Mouse (Mus musculus) adrenal gland (tissue): Measurements from ENCODE around the gene Unk.
"Not testable (repeated sequence)": the region's sequence is repeated elsewhere in the genome, so short reads cannot be mapped to it uniquely, and the experiment has no call there.

Experiments used
- intact Hi-C: fragments of 180-260 bp; cut with DNase I; formaldehyde crosslinking; loops from one replicate; pipeline ENCODE4 v1.15.1; 2025

Gene Unk

DNA sequence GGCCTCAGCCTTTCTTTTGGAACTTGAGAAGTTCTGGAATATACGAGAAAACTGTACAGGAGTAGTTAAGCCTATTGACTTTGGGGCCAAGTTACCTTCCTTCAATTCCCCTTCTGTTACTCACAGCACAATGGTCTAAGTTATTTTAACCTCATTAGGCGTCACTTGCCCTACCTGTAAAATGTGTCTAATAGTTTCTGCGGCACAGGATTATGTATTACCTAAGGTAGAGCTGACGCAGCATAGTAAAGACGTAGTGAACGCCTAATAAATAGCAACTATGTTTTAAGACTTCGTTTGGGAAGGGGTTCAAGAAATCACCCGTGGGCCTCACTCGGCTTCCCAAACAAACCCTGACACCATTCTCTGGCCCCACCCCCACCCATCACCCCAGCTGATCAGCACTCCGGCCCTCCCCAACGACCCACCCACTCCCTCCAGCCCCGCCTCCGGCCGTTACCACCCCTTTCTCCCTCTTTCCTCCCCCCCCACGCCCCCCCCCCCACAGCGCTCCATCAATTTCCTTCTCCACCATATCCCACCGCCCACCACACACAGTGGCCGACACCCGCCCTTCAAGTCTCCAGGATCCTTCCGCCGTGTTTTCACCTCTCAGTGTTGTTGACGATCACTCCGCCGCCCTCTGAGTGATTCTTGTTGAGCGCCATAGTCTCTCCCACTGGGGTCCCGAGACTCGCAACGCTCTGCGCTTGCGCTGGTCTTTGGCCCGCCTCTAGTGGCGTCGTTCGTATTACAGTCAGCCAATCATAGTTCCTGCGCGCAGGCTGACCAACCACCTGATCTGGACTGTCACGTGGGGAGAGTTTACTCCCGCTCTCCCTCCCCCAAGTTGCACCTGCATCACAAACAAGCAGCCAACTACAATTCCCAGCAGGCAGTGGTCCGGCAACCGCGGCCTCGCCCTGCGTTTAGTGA, 56.4 kb downstream of the Unk start, which contains the start of gene Wbp2:
Gene Wbp2, minus strand, starts transcription at position 738 of the 936 bp plus-strand sequence.
- intact Hi-C loops, result loop anchor here (5.0 kb wide), 1 partner anchor 41 kb away; the partner anchor contains the start of gene Trim47

DNA sequence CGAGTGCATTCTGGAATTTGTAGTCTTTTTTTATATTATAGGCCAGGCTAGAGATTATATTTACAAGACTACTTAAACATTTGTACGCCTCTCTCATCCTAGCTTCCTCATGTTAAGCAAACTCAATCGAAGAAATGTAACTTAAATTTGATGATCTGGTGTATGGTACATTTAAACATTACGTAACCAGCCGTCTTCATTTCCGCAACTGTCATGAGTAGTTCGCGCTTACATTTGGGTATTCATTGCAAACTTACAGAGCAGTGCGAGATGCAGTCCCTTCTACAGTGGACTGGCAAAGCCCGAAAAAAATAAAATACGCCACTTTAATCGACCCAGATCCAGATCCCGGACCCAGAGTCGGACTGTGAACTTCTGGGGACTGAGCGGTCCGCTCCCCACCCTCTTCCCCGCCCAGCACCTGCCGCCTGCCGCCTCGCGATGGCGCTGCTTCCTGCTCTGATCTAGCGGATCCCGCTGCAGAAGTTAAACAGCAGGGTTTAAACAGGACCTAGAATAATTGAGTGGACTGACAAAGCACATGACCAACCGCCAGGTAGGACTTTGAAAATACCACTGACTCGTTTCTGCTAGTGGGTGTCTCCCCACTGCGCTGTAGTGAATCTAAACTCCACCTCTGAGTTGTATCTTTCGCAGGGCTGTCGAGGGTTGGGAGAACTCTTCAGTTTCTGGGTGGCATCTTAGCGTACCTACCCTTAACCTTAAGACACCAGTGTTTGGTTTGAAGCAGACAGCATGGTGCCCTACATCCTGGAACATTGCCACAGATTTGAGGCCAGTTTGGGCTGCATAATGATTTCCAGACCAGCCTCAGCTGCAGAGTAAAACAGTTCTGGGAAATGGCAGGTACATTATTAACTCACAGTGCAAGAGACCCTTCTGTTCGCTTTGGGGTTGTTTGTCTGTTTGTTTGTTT, 57.3 kb downstream of the Unk start:
- intact Hi-C loops, result loop anchor here (5.0 kb wide), 1 partner anchor 40 kb away; the partner anchor contains the start of gene Trim47

DNA sequence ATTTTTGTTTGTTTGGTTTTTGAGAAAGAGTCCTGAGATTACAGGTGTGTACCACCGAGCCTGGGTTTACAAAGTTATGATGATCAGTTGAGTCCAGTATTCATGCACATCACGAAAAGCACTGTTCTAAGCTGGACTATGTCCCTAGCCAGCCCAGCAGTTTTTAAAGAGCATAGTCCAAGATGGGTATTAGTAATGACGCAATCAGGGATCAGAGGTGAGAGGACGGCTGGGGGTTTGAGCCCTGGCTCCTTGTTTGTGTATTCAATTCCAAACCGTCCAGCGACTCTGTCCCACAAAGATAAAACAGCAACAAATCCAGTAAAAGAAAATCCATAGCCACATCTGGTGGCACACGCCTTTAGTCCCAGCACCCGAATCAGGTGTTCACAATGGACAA, 58.1 kb downstream of the Unk start:
- intact Hi-C loops, result loop anchor here (5.0 kb wide), 1 partner anchor 39 kb away; the partner anchor contains the start of gene Trim47

DNA sequence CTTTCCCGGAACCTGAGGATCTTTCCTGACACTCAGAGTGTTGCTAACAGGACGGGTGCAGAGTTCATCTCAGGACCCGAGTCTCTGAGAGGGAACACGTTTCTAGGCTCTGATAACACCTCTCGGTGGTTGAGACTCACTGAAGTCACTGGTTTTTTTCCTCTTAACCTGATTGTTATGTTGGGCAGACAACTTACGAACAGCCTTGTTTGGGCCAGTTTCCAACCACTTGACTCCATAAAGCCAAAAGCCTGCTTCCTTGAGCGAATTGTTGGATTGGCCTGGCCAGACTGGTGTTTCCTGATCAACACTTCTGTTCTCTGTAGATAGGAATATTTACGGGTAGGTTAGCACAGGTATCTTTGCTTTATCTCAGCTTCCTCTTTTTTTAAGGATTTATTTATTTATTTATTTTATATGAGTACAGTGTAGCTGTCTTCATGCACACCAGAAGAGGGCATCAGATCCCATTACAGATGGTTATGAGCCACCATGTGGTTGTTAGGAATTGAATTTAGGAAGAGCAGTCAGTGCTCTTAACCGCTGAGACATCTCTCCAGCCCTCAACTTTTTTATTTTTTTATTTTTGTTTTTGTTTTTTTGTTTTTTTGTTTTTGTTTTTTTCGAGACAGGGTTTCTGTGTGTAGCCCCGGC, 58.7 kb downstream of the Unk start:
- intact Hi-C loops, result loop anchor here (5.0 kb wide), 1 partner anchor 38 kb away; the partner anchor contains the start of gene Trim47

DNA sequence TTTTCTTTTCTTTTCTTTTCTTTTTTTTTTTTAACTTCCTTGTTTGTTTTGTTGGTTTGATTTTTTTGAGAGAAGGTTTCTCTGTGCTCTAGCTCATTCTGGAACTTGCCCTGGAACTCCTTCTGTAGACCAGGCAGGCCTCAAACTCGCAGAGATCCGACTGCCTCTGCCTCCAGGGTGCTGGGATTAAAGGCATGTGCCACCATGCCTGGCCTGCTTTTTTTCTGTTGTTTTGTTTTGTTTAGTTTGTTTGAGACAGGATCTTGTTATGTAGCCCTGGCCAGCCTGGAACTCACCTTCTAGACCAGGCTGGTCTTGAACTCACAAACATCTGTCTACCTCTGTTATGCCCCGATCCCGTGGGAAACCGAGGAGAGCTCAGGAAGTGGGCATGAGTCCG, 59.4 kb downstream of the Unk start:
- intact Hi-C loops, result loop anchor here (5.0 kb wide), 1 partner anchor 38 kb away; the partner anchor contains the start of gene Trim47

DNA sequence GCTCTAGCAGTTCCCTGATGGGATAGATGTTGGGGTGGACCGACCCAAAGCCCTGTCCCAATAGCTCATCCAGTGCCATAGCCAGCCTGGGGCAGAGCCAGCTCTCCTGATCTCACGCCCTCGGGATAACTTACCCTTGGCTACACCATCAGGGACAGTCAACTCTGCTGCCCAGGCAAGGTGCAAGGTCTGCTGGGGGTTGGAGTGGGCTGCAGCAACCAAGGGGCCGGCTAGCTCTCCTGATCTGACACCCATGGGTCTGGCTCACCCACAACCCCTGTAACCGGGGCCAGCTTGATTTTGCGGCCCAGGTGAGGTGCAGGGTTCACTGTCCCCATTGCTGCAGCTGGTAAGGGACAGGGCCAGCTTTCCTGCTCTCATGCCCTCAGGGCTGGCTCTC, 61.5 kb downstream of the Unk start:
- intact Hi-C loops, result no loop called here

DNA sequence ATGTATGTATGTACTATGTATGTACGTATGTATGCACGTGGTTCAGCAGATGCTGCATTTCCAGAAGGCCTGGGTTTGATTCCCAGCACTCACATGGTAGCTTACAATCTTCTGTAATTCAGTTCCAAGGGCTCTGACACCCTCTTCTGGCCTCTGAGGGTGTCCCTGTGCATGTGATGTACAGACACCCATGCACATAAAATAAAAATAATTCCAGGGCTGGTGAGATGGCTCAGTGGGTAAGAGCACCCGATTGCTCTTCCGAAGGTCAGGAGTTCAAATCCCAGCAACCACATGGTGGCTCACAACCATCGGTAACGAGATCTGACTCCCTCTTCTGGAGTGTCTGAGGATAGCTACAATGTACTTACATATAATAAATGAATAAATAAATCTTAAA, 62.8 kb downstream of the Unk start:
- intact Hi-C loops, result not testable (repeated sequence)

DNA sequence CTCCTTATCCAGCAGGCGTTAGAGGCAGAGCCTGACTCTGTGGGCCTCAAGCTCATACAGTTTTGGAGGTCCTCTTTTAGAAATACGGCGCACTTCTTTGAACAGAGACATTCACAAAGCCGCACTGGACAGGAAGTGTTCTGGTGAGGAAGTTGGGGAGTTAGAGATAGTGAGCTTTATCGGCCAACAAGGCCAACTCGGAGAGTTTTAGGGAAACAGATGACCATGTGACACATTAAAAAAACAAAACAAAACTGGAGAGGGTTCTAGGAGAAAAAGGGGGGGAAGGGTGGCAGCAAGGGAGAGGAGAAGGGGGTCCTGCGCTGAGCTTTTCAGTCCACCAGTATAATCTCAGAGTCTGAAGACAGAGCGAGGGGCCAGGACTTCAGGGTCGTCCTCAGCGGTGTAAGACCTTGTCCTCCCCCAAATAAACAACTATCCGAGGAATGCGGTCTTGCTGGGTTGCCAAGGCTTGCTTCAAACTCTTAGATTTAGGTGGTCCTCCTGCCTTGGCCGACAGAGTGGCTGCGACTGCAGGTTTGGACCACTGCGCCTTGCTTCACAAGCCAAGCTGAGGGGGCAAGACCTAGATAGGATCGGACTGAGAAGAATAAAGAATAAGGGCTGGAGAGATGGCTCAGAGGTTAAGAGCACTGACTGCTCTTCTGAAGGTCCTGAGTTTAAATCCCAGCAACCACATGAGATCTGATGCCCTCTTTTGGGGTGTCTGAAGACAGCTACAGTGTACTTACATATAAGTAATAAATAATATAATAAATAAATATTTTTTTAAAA, 63.8 kb downstream of the Unk start:
- intact Hi-C loops, result no loop called here

DNA sequence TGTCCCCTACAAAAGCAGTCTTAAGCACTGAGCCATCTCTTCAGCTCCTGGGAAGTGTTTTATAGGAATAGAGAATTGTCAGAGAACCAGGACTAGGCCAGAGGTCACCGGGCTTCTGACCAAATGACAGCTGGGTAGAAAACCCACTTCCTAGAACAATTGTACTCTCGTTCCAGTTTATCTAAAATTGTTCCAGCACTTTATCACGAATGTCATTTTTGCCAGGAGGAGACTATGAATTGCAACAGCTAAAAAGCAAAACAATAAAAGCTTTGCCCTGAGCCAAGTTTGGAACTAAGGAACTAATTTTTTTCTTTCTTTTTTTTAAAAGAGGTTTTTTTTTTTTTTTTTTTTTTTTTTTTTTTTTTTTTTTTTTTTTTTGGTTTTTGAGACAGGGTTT, 65.5 kb downstream of the Unk start:
- intact Hi-C loops, result loop anchor here (5.0 kb wide), 1 partner anchor 37 kb away; the partner anchor contains the start of gene Trim65

DNA sequence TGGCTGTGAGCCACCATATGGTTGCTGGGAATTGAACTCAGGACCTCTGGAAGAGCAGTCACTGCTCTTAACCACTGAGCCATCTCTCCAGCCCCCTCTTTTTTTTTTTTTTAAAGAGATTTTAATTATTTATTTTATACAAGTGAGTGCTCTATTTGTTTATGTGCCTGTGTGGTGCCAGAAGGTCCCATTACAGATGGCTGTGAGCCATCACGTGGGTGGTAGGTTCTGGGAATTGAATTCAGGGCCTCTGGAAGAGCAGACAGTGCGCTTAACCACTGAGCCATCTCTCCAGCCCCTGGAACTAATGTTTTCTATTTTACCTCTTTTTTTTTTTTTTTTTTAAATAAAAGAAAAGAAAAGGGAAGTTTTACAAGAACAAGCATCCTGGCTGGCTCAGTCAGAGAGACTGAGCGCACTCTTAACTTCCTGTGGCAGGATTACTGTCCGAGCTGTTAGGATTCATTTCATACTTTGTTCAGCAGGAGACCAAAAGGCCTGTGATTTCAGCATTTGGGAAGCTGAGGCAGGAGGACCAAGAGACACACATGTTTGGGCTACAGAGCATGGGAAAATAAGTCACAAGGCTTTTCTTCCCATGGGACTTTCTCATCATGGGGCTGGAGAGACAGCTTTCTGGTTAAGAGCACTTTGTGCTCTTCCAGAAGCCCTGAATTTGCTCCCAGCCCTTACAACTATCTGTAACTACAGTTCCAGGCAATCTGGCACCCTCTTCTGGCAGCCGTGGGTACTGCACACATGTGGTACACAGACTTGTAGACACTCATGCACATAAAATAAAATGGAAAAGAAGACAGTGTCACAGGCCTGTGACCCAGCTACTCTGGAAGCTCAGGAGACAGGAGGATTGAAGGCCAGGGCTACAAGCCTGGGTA, 66.3 kb downstream of the Unk start:
- intact Hi-C loops, result loop anchor here (5.0 kb wide), 1 partner anchor 36 kb away; the partner anchor contains the start of gene Trim65

DNA sequence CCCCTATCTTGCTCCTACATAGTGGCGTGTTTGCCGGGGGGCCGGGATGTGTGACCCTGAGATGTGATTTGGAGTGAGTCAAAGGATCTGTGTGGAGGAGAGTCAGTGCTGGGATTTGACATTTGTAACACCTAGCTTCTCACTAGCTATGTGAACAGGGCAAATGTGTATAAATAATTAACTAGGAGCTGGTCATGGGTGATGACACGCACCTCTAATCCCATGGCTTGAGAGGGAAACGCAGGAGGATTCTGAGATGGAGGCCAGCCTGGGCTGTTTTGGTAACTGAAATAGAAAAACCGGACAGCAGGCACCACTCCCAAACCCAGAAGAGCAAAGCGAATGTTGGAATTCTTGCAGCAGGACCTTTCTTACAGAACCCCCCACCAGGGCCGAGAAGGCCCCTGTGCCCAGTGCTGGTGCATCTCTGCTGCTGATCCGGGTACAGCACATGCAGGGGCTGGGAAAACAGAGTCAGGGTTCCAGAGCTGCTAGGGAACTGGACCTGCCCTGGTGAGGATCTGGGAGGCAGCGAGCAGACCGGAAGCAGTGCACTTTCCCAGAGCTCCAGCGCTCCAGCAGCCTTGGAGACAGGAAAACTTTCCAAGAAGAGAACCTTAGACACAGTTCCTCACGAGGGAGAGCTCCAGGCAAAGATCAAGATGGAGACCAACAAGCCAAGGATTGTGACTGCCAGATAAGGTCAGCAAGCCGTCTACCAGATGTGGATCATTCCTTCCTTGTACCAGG, 68.8 kb downstream of the Unk start:
- intact Hi-C loops, result loop anchor here (5.0 kb wide), 1 partner anchor 33 kb away; the partner anchor contains the start of gene Trim65

DNA sequence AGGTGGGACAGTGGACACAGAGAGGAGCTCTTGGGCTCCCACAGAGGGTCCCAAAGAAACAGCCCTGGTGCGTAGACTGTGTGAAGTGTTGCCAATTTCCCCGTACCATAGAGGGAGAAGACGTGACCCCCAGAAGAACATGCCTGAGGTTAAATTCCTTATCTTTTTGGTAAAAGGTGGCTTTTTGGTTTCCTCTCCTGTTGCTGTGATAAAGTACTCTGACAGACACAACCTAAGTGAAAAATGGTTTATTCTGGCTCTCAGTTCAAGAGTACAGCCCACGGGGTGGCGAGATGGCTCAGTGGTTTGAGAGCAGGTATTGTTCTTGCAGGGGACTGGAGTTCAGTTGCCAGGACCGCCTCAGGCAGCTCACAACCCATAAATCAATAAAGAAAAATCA, 69.3 kb downstream of the Unk start:
- intact Hi-C loops, result loop anchor here (5.0 kb wide), 1 partner anchor 33 kb away; the partner anchor contains the start of gene Trim65

DNA sequence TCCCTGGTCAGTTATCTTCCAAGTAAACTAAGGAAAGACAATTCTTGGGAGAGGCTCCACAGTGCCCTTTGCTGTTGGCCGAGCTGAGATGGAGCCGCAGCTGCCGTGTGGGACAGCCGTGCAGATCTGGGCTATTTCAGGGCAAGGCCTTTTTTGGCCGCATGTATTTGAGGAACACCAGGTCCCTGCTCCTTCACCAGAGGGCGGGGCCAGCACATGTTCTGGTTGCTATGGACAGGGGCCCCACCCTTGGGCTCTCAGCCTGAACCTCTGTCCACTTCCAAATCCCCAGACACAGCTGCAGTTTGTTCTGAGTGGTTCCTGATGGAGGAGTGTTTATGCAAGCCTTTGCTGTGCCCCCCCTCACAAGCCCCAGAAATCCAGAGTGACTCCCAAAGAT, 70.3 kb downstream of the Unk start:
- intact Hi-C loops, result no loop called here

DNA sequence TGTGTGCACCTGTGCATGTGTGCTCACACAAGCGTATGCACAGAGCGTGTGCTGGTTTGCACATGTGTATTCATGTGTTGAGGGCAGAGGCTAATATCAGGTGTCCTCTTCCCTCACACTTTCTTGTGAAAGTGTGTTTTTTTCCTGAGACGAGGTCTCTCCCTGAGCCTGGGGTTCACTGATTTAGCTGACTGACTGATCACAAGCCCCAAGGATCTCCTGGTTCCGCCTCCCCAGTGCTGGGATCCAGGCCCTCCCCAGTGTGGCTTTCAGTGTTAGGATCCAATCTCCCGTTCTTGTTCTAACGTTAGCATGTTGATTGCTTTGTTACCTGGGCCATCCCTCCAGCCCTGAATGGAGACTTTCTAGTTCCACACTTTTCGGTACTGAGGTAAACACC, 70.7 kb downstream of the Unk start:
- intact Hi-C loops, result no loop called here

DNA sequence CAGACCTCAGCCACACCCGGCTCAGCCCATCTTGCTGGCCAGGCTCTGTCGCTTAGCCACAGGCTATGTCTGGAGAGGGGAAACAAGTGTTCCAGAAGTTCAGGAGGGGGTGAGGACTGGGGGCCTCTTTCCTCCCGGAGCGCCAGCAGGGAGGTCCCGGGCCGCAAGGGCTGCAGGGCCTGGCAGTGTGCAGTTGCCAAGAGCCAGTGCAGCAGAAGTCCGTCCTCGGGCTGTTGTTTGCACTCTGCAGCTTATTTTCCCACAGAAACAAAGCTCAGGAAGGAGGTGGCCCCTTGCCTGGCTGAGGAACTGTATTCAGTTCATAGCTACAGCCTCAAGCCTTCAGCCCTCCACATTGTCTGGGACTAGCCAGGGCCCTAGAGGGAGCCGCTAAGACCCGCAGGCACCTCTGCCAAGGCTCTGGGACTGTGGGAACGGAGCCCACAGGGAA, 71.8 kb downstream of the Unk start:
- intact Hi-C loops, result no loop called here

DNA sequence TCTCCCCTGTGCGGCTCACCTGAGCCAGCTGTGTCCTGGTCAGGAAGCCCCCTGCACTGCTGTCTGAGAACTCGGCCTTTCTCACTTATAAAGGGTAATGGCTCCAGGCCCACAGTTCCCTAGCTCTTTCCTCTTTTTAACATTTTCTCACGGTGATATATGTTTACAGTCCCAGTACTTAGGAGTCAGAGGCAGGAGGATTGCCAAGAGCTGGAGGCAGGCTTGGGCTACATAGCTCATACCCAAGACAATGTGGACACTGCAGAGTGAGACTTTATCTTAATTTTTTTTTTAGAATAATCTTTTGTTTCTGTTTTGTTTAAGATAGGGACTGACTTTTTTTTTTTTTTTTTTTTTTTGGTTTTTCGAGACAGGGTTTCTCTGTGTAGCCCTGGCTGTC, 72.3 kb downstream of the Unk start:
- intact Hi-C loops, result no loop called here

DNA sequence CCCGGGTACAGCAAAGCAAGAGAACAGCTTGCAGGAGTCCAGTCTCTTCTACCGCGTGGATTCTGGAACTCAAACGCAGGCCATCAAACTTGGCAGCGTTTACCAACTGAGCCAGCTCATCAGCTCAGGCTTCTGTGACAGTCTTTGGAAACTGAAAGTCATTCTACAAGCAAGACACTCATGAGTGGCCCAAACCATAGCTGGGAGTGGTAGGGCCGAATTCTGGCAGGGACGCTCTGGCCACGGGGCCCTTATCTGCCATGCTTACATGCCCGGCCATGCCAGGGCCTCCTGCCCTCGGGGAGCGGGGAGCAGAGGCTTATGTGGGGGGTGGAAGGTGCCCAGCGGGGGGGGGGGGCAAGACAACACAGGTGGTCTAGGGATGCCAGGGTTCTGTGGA, 73.5 kb downstream of the Unk start:
- intact Hi-C loops, result no loop called here

DNA sequence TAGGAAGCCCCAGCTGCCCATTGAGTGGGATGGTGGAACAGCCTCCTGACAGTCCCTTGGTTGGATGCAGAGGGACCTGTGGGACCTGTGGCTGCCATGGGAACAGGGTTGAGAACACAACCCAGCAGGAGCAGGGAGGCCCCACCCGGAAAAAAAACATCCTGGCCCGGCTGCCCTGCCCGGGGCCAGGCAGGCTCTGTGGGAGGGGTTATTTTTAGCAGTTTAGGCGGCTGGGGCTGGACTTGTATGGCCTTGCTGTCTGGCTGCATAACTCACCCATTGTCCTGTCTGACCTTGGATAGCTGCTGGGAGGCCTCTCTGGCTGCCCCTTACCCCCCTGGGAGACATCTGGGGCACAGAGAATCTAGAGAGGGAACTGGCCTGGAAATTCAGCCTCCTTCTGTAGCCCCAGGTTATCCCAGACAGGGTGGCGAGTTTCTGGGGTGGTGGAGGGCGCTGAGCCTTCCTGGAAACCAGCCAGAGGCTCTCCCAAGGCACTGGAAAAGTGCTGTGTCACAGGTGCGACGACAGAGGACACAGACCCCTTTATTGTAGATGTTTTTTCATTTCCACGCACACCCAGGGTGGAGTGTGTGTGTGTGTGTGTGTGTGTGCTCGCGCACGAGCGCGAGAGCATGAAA, 74.0 kb downstream of the Unk start:
- intact Hi-C loops, result no loop called here
